Mouse (Mus musculus) olfactory bulb, adult 2 months (tissue): ENCODE measurements around the gene Vamp5.

Experiments
- CTCF ChIP-seq: fragments of 200-500 bp; IDR thresholded peaks from 2 replicates; pipeline ENCODE4 v1.5.1; 2012; ENCODE audit warnings: low read depth, mild to moderate bottlenecking, low read length, moderate library complexity; ENCODE audit not compliant: insufficient read depth
- POLR2A ChIP-seq: fragments of 200-500 bp; IDR thresholded peaks from 2 replicates; pipeline ENCODE4 v1.6.1; 2012; ENCODE audit warnings: mild to moderate bottlenecking, low read depth, low read length, moderate library complexity; ENCODE audit not compliant: insufficient read depth

- no peak for TF ChIP-seq CTCF
- TF ChIP-seq POLR2A = no peak
Measured at GRCm38 (mm10) chr6:72374206-72374605, 6.1 kb downstream of the Vamp5 start.
